Mouse (Mus musculus): ENCODE measurements around the gene Ugt1a7c. TPM values are rescaled to one million over a fixed set of nuclear protein-coding genes. Genes with fewer than 3 reads are reported as not detected.
A peak's percentile ranks its signal among the peaks of the same experiment; 100 is the strongest.
"Not testable (repeated sequence)": the region's sequence is repeated elsewhere in the genome, so short reads cannot be mapped to it uniquely, and the experiment has no call there.

Gene Ugt1a7c
- total RNA-seq, 2 experiments from 2014 or later: 1.9 to 2.6 TPM

DNA sequence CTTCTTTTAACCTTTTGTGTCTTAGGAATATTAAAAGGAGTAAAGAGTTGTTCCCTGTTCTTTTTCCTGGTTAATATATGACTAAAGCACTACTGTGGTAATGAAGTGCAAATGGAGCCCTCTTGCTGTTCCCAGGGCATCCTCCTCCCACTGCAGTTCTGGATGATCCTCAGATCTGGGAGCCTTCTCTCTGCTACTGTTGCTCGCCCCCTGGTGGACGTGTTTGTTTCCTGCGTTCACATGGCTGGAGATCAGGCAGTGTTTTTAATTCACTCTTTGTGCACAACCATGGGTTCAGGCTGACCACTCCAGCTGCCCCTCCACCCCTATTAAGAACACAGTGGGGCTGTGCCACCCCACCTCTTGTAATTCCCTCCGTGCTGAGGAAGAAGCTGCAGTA lies 25.7 kb downstream of the Ugt1a7c start:
- not testable (repeated sequence) for DNase-seq

DNA sequence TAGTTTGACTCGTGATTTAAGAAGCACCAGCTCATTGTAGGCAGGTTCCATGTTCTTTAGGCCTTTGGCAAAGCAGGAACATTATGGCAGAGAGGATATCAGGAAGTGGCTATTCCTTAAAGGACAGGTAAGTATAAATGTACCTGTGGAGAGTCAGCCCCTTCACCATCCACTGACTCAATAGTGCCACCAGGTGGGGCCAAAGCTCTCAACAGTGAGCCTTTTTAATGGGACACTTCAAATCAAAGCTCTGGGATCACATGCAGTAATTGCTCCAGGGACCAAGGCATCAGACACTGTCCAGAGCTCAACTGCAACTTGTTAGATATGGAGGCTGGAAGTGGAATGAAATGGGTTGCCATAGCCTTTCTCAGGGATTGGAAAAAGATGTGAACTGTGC lies 26.7 kb downstream of the Ugt1a7c start:
- DNase-seq: peak; percentile 55

DNA sequence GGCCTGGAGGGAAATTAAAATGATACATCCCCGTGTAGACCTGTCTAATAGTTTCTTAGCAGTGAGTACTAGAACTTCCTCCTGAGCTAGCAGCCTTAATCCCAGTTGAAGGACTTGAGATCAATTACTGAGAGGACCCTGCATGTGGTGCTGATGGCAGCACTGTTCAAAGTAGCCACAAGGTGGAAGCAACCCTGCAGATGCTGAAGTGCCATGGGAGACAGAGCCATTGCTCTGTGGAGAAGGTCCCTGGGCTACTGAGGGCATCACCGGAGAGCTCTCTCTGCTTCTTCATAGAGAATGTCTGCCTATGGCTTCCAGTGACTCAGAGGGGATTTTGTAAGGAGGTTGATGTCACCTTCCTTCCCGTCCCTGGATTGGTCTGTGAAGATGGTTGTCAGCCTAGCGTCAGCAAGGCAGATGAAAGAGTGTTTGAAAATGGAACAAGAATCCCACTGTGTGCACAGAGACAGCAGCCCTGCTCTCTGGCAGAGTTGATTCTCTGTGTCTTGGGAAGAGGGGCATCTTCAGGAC lies 31.0 kb downstream of the Ugt1a7c start:
- peak; percentile 7 for DNase-seq

DNA sequence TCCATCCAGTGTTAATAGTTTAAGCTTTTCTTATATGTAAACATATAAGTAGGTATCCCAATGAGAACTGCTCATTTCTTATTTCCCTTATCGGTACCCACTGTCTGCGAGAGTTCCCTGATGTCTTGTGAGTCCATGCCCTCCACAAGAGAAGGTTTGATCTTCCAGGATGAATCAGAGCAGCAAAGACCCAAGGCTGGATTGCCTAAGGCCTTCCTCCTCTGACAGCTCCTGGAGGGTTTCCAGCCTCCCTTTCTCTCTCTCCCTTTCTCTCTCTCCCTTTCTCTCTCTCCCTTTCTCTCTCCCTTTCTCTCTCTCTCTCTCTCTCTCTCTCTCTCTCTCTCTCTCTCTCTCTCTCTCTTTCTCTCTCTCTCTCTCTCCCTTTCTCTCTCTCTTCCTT lies 34.2 kb downstream of the Ugt1a7c start:
- DNase-seq: peak; percentile 48

DNA sequence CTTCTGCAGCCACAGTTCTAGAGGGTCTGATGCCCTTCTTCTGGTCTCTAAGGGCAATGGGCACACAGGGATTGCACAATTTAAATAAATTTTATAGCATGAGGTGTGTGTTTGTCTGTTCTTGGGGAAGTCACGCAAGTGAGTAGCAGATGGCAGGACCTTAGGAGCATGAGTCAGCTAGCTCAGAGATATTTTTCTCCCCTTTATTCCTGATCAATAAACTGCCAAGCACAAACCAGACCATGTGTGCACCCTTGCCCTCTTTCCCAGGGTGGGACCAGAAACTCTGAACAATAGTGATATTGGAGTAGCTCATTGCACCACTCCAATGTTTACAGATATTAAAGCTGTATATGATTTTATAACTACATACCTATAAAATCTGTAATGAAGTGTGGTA lies 35.4 kb downstream of the Ugt1a7c start:
- not testable (repeated sequence) for DNase-seq

DNA sequence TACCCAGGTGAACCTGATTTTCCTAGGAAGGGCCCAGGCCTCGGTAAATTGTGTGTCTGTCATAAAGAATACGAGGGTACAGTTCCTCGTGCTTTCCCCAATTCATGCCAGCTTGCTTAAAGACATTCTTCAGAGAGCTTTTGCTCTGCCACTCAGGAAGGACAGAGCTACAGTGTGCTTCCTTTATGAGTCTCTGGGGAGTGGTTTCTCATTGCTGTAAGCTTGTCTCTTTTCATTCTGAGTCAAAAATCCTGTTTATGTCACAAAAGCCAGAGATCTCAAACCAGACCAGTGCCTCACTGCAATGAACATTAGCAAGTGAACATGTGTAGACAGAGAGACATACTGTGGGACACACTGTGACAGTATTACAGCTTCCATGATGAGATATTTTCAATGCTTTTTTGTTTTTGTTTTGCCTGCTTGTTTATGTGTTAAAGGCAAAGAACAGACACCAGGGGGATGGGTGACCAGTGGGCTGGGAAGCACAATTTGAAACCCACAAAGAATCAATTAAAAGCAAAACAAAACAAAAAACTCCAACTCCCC lies 39.1 kb downstream of the Ugt1a7c start:
- DNase-seq: no peak

DNA sequence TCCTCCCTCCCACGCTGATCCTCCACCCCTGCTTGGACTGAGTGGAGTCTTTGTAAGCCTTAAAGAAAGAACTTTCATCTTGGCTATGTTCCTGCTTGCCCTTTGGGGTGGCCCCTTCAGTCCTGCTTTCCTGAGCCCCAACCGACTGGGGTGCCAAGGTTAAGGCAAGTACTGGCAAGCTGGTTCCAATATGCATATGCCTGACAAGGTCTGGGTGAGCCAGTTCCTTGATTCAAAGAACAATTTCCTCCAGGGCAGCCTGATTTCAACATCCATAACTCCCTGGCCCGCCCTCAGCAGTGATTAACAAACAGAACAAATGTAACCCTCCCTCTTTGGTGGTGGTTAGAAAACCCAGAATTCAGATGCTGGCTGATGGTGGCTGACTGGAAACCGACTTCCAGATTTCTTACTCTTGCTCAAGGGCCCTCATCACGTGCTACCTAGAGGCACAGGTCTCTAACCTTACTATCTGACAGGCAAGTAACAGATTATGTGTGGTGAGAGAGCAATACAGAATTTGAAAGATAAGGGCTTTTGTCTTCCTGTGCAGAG lies 39.7 kb downstream of the Ugt1a7c start, which contains the start of gene Ugt1a6a:
TSS of gene Ugt1a6a (plus strand) at position 353 of the 555 bp plus-strand sequence.
- DNase-seq: peak; percentile 51

DNA sequence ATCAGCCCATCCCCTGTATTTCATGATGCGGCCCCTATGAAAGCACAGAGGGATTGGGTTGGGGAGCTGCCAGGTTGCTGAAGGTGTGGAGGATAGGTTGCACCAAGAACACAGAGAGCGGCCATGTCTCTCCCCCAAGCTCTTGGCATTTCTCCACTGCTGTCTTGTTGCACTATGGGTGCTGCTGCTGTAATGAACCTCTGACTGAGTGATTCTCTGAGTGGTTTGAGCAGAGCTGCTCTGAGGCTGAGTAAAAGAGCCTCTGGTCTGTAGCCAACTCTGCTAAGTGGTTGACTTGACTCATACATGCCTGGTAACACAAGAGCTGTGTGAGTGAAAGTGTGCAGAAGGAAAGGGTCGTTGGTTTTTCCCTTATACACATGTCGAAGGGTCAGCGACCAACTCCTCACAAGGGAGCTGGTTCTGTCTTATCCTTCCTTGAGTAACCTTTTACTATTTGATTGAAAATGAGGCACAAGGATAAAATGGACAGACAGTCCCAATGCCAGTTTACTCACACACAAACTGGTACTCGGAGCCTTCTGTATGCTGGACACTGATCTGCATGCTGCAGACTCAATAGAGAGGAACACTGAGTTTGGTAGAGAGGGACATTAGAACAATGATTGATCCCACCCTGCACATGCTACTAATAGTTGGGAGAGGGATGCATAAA lies 40.5 kb downstream of the Ugt1a7c start:
- DNase-seq: not testable (repeated sequence)

DNA sequence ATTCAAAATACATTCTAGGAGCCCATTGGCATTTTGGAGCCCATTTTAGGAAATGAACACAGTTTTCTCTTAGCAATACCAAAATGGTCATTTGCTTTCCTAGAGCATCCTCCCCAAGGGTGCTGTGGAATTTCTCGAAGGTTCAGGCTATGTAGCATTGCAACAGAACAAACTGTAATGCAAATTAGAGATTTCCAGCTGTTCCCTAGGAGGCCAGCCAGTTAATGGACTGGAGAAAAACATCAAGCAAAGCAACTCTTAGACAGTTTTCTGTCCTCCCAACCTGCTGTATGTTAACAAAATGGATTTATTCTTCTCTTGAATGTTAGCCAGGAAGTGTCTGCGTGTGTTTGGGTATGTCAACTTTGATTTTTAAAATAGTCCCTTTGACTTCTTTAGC lies 41.8 kb downstream of the Ugt1a7c start:
- no peak for DNase-seq

DNA sequence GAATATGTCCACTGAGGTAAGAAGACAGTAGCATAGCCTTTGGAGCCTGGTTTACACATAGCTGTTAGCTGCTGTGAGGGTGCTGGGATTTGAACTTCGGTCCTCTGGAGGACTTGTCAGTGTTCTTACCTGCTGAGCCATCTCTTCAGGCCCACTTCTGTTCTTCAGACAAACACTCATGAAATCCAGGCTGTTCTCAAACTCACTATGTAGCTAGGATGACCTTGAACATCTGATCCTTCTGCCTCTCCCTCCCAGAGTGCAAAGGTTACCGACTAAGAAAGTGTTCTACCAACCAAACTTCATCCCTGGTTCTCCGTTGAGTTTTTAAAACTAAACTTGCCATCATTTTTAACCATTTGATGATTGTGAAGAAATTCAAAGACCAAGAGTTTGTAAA lies 42.4 kb downstream of the Ugt1a7c start:
- no peak for DNase-seq

DNA sequence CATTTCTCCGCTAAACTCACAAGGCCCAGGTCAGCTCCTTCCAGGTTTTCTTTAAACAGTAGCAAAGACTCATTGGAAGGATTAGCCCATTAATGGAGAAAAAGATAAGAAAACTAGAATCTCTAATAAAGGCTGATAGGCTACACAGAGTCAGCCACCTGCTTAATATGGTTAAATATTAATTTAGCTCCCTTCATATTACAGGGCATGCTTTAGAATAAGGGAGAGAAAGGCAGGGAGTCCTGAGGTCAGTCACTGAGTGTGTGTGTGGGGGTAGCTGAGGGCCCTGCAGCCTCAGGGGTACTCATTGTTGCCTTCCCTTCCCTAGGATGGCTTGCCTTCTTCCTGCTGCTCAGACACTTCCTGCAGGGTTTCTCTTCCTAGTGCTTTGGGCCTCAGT lies 43.3 kb downstream of the Ugt1a7c start:
- DNase-seq: no peak

DNA sequence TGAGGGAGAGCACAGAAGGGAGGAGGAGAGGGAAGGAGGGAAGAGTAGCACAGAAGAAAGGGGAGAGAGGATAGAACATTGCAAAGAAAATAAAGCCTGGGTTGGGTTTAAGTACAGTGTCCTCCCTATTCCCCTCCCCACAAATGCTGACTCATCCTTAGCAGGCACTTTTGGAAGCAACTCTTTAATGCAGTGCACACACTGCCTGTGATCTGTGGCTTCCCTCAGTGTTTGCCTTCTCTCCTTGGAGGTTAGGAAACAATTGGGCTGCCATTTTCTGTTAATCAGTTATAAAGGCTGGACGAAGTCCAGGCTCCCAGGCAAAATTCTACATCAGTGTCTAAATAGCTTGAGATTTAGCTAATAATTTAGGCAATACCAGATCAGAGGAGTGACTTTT lies 45.6 kb downstream of the Ugt1a7c start:
- DNase-seq: not testable (repeated sequence)

DNA sequence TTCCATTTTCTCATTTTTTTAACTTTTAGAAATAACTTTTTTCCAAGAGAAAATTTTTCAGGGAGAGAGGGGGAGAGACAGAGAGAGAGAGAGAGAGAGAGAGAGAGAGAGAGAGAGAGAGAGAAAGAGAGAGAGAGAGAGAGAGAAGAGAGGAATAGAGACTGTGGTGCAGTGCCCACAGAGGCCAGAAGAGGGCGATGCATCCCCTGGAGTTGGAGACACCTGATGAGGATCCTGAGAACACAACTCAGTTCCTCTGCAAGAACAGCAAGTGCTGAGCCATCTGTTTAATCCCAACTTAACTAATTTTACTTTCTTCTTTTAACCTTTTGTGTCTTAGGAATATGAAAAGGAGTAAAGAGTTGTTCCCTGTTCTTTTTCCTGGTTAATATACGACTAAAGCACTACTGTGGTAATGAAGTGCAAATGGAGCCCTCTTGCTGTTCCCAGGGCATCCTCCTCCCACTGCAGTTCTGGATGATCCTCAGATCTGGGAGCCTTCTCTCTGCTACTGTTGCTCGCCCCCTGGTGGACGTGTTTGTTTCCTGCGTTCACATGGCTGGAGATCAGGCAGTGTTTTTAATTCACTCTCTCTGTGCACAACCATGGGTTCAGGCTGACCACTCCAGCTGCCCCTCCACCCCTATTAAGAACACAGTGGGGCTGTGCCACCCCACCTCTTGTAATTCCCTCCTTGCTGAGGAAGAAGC lies 49.3 kb downstream of the Ugt1a7c start:
- peak; percentile 63 for DNase-seq

DNA sequence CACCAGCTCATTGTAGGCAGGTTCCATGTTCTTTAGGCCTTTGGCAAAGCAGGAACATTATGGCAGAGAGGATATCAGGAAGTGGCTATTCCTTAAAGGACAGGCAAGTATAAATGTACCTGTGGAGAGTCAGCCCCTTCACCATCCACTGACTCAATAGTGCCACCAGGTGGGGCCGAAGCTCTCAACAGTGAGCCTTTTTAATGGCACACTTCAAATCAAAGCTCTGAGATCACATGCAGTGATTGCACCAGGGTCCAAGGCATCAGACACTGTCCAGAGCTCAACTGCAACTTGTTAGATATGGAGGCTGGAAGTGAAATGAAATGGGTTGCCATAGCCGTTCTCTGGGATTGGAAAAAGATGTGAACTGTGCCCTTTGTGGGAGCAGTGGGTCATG lies 50.4 kb downstream of the Ugt1a7c start:
- DNase-seq: peak; percentile 24

DNA sequence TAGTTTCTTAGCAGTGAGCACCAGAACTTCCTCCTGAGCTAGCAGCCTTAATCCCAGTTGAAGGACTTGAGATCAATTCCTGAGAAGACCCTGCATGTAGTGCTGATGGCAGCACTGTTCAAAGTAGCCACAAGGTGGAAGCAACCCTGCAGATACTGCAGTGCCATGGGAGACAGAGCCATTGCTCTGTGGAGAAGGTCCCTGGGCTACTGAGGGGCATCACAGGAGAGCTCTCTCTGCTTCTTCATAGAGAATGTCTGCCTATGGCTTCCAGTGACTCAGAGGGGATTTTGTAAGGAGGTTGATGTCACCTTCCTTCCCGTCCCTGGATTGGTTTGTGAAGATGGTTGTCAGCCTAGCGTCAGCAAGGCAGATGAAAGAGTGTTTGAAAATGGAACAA lies 55.3 kb downstream of the Ugt1a7c start:
- DNase-seq: peak; percentile 14

DNA sequence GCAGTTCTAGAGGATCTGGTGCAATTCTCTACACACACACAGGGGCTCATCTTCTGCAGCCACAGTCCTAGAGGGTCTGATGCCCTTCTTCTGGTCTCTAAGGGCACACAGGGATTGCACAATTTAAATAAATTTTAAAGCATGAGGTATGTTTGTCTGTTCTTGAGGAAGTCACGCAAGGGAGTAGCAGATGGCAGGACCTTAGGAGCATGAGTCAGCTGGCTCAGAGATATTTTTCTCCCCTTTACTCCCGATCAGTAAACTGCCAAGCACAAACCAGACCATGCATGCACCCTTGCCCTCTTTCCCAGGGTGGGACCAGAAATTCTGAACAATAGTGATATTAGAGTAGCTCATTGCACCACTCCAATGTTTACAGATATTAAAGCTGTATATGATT lies 63.6 kb downstream of the Ugt1a7c start:
- no peak for DNase-seq

DNA sequence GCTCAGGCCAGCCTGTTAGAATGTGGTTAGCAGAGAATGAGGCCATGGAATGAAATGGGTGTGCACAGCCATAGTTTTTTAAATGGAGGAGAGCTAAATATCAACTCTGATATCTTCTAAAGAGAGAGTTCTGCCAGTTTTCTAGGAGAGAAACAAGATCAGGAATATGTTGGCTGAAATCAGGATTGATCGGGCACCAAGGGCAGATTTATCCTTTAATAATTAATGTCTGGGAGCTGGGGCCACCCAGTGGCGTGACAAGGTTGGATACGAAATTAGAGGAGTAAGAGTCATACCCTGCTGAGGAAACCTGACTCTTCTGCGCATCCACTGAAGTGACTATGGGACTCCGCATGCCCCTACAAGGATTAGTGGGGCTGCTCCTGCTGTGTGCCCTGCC lies 70.8 kb downstream of the Ugt1a7c start, which contains the start of gene Ugt1a5:
TSS of gene Ugt1a5 (plus strand) at position 302 of the 400 bp plus-strand sequence.
- no peak for DNase-seq

DNA sequence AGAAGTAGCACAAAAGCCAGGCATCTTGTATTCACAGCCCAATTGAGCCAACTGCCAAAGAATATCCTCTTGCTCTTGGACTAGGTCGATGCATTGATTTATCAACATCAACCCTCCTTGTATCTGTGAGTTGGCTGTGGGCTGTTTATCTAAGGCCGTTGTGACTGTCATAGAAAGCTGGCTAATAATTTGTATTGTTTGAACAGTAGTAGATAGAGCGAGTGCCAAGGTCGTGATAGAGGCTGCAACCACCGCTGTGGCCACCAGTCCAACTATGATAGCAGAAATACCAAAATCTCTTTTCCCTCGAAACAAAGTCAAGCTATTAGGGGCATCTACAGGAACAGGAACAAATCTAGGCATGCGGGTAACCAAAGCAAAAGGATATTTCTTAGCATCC lies 77.3 kb downstream of the Ugt1a7c start:
- DNase-seq: not testable (repeated sequence)

DNA sequence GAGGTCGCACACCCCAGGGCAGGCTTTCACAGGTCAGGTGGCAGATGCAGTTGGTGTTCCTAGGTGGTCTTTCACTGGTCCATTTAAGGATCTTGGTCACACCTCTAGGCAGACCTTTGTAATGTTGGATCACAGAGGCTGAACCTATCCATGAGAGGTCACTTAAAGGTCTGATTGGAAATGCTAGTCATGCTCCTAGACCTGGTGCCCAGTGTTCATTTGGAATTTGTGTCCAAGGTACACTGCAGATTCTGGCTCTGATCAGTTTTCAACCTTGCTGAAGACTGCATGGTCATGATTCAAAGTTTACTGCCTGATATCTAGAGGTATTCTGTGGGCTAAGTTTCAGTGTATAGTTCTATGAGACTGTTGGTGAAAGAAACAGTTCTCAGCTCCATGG lies 84.8 kb downstream of the Ugt1a7c start:
- DNase-seq: no peak

DNA sequence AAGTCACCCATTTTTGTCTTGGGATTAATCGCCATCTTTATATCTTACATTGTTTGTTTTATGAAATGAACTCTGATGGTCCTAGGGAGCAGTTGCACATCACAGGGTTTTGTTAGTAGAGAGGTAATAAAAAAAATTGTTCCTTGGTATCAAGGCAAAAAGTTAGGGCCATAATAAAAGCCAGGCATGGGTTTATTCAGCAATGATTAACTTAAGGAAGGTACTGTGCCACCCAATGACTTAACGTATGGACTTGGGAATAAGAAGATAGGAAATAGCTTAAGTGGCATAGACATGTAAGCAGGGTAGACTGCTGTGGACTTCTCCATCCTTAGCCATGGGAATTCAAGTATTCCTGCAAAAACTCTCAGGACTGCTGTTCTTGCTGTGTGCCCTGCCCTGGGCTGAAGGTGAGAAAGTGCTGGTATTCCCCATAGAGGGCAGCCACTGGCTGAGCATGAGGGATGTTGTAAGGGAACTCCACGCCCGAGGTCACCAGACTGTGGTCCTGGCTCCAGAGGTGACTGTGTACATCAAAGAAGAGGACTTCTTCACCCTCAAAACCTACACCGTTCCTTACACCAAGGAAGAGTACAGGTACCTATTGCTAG lies 91.6 kb downstream of the Ugt1a7c start:
- no peak for DNase-seq

DNA sequence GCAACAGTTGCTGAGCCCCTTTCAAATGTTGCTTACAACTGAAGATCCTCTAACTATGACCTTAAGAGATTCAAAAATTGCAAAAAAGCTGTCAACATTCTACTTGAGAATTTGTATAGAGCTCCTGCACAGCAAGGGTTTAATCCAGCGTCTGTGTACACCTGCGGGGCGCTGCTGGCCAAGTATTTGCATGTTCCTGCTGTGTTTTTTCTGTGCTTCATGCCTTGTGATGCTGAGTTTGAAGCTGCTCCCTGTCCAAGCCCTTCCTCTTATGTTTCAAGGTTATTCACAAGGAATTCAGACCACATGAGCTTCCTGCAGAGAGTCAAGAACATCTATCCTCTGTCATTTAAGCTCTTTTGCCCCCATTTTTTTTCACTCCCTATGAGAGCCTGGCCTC lies 97.3 kb downstream of the Ugt1a7c start:
- DNase-seq: no peak

DNA sequence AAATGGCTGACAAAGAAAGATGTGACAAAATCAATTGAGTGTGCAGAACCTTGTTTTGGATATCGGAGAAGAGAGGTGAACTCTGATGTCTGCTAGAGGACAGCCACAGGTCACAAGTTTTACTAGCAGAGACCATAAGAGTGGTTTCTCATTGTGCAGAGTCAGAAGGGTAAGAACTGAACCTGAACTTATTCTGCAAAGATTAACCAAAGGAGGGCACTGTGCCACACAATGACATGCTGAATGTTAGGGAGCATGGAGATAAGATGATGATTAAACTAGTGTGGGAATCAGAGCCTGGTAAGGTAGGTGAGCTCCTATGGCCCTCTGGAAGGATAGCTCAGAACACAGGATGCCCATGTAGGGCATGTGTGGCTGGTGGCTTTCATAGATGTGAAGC lies 100.8 kb downstream of the Ugt1a7c start:
- DNase-seq: no peak

DNA sequence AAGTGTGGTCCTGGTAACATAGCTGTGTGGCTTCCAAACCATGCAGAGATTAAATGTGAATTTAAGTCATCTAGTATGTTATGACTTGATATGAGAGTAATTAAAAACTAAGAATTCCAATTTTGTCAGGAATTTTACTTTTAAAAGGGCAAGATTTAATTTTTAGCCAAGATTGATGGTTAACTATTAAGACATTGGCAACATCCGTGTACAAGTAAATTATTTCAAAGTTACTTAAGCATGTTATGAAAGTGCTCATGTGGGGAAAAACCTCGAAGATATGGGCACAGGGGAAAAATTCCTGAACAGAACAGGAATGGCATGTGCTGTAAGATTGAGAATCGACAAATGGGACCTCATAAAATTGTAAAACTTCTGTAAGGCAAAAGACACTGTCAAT lies 102.6 kb downstream of the Ugt1a7c start:
- no peak for DNase-seq
